Comparison of ENCODE assay signal across 8 mouse cellular contexts in the genomic region with DNA sequence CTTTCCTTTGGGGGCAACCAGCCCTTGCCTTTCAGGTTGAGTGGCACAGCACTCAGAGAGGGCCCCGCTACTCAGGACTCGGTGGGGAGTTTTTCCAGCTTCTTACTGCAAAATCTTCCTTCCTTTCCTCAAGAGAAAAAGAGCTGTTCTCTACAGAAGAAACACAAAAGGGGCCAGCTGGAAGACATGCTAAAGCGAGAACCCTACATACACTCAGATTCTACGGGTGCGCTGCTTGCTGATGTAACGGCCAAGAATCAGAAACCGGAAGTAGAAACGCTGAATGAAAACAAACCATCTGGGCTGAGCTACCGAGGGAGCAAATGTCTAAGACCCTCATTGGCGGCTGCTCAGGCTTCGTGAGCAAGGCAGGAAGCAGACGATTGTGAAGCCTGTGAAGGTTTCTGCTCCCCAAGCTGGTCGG.
DNase-seq lines count a peak whose midpoint lies in the region; ATAC-seq and TF ChIP-seq lines count a peak whose summit lies in the region.

No protein-coding gene starts in this region.

- H3K9me3 ChIP-seq in kidney, embryonic 15.5 days (replicated peaks) = no peaks in the 10 kb centered on the region
- H3K9me3 ChIP-seq in stomach, embryonic 14.5 days (ENCODE audit: control insufficient read depth, low read depth, low read length) = no peaks in the 10 kb centered on the region

- 6% methylated on average over 13 of the region's 13 CpGs for WGBS in bone marrow, adult 2 months
- WGBS in kidney, embryonic 15.5 days = 17% methylated on average over 13 of the region's 13 CpGs
- 24% methylated on average over 13 of the region's 13 CpGs for WGBS in stomach, embryonic 14.5 days

- ATAC-seq in kidney, embryonic 15.5 days (replicated peaks; ENCODE audit: low FRiP score) = no peak
- peak; percentile 44; the same call in 1 of the 2 replicates for ATAC-seq in stomach, embryonic 14.5 days (ENCODE audit: insufficient number of reproducible peaks, insufficient read depth, low FRiP score, low read depth)

- no peak overlapping the region; the same call in 1 of the 2 replicates for H3K9ac ChIP-seq in kidney, embryonic 15.5 days
- H3K9ac ChIP-seq in stomach, embryonic 14.5 days (replicated peaks; ENCODE audit: low read depth, low read length) = no peak overlapping the region

- TF ChIP-seq POLR2A in bone marrow, adult 2 months (IDR thresholded peaks at IDR 0.05; ENCODE audit: borderline replicate concordance, control insufficient read depth, low read depth, low read length) = no peak

- no peaks in the 10 kb centered on the region for H3K36me3 ChIP-seq in kidney, embryonic 15.5 days
- no peaks in the 10 kb centered on the region for H3K36me3 ChIP-seq in stomach, embryonic 14.5 days (ENCODE audit: control insufficient read depth, insufficient read depth, low read length)

- H3K27ac ChIP-seq in bone marrow, adult 2 months (ENCODE audit: control insufficient read depth, insufficient read depth, low read depth, low read length, poor library complexity) = peak overlapping the region; percentile 71
- peak overlapping the region; percentile 86 for H3K27ac ChIP-seq in kidney, embryonic 15.5 days
- H3K27ac ChIP-seq in stomach, embryonic 14.5 days (ENCODE audit: low read length) = peak overlapping the region; percentile 85

- H3K4me1 ChIP-seq in bone marrow, adult 2 months (ENCODE audit: control insufficient read depth, insufficient read depth, low read length) = peaks cover 5% of the 10 kb centered on the region
- peaks cover 59% of the 10 kb centered on the region for H3K4me1 ChIP-seq in kidney, embryonic 15.5 days
- peaks cover 15% of the 10 kb centered on the region; the same call in 1 of the 2 replicates for H3K4me1 ChIP-seq in stomach, embryonic 14.5 days (ENCODE audit: control insufficient read depth, insufficient read depth, low read length)

- H3K4me2 ChIP-seq in kidney, embryonic 15.5 days = peak overlapping the region; percentile 42
- peak overlapping the region; percentile 40 for H3K4me2 ChIP-seq in stomach, embryonic 14.5 days (replicated peaks; ENCODE audit: low read depth, low read length)

- peak overlapping the region; percentile 63 for H3K4me3 ChIP-seq in bone marrow, adult 2 months (replicated peaks; ENCODE audit: control insufficient read depth, low read depth, low read length)
- H3K4me3 ChIP-seq in kidney, embryonic 15.5 days (replicated peaks) = no peak overlapping the region
- no peak overlapping the region for H3K4me3 ChIP-seq in stomach, embryonic 14.5 days (ENCODE audit: low read depth, low read length)

- no peak for TF ChIP-seq CTCF in bone marrow, adult 2 months (IDR thresholded peaks at IDR 0.05; ENCODE audit: control insufficient read depth, insufficient read depth, low read length)

- peak; percentile 12 for DNase-seq in gastrocnemius, postnatal 14 days
- no peak for DNase-seq in gastrocnemius, adult 18-20 months (ENCODE audit: low spot score)
- peak; percentile 48 for DNase-seq in heart, adult 8-10 months (ENCODE audit: low spot score)
- DNase-seq in lung, postnatal 10 days = peak; percentile 66
- DNase-seq in urinary bladder, postnatal 10 days (ENCODE audit: low spot score) = no peak

- intact Hi-C loops in gastrocnemius, postnatal 14 days (cut with DNase I; ENCODE audit: low total_unique reads) = no loop called here

- no peaks in the 10 kb centered on the region for H3K27me3 ChIP-seq in kidney, embryonic 15.5 days
- no peaks in the 10 kb centered on the region for H3K27me3 ChIP-seq in stomach, embryonic 14.5 days (ENCODE audit: control insufficient read depth, insufficient read depth, low read length)

Comparison
In these comparisons a context has a peak if more than half of its experiments do, and no peak if none do; other contexts are left out.
1. DNase-seq: peak in gastrocnemius, postnatal 14 days (single experiment), heart, adult 8-10 months (single experiment) and lung, postnatal 10 days (single experiment); none in gastrocnemius, adult 18-20 months (single experiment) and urinary bladder, postnatal 10 days (single experiment).
2. Peak in every context shown above with its lines, with median percentiles within 50 percentile points of each other: H3K27ac ChIP-seq.